Mouse (Mus musculus): ENCODE measurements around the gene Mrpl1. TPM values are rescaled to one million over a fixed set of nuclear protein-coding genes. Genes with fewer than 3 reads are reported as not detected.

Mrpl1 gene
- polyA plus RNA-seq, 2 experiments, result 11.4 to 17.5 TPM

GRCm38 (mm10) chr5:96201462-96202154, 7.7 kb upstream of the Mrpl1 start:
- no peak overlapping the region for H3K27ac ChIP-seq (replicated peaks; ENCODE audit: low read depth, low read length)
- no peaks in the 10 kb centered on the region for H3K9me3 ChIP-seq (ENCODE audit: control insufficient read depth, low read length)
- 67% methylated on average over 10 of the region's 10 CpGs for WGBS
- no peak overlapping the region for H3K9ac ChIP-seq (ENCODE audit: low read depth, low read length, severe bottlenecking)
- ATAC-seq (ENCODE audit: low FRiP score, low read depth) (no peak), DNase-seq (ENCODE audit: low spot score) (no peak)
- H3K27me3 ChIP-seq (ENCODE audit: control insufficient read depth, insufficient read depth, low read length), result no peaks in the 10 kb centered on the region
- H3K4me2 ChIP-seq (replicated peaks; ENCODE audit: low read depth, low read length, severe bottlenecking), result no peak overlapping the region
- no peak for TF ChIP-seq POLR2A (IDR thresholded peaks at IDR 0.05; ENCODE audit: borderline replicate concordance, extremely low read depth, insufficient read depth, insufficient read length)
- H3K4me1 ChIP-seq (ENCODE audit: control insufficient read depth, insufficient read depth, low read length), result no peaks in the 10 kb centered on the region
- no peak overlapping the region for H3K4me3 ChIP-seq (replicated peaks; ENCODE audit: low read length)
- no peaks in the 10 kb centered on the region for H3K36me3 ChIP-seq (ENCODE audit: control insufficient read depth, insufficient read depth, low read length)

DNA sequence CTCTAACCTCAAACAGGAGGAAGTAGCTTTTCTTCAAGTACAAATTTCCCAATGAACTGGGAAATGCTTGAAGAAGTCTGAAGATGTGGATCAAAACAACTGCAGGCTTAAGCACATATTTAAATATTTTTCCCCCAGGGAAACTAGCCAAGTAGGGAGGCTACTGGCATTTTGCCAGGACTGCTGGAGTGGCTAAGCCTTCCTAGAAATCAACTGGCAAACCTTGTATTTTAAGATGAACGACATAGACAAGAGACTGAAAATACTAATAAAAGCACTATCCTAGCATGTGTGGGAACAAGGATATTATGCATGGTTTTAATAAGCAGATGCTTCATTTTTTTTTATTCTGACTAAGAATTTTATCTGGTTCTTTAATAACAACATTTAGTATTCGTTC, 2.4 kb upstream of the Mrpl1 start:
- Histone ChIP-seq H3K4me1 (ENCODE audit: control insufficient read depth, insufficient read depth, low read length) (peaks cover 8% of the 10 kb centered on the region; the same call in 1 of the 2 replicates), H3K36me3 (ENCODE audit: control insufficient read depth, insufficient read depth, low read length) (no peaks in the 10 kb centered on the region), H3K27ac (replicated peaks; ENCODE audit: low read depth, low read length) (no peak overlapping the region), H3K9ac (ENCODE audit: low read depth, low read length, severe bottlenecking) (no peak overlapping the region), H3K4me3 (replicated peaks; ENCODE audit: low read length) (no peak overlapping the region), H3K27me3 (ENCODE audit: control insufficient read depth, insufficient read depth, low read length) (no peaks in the 10 kb centered on the region), H3K9me3 (ENCODE audit: control insufficient read depth, low read length) (no peaks in the 10 kb centered on the region), H3K4me2 (replicated peaks; ENCODE audit: low read depth, low read length, severe bottlenecking) (no peak overlapping the region)
- ATAC-seq (ENCODE audit: low FRiP score, low read depth) (no peak), DNase-seq (ENCODE audit: low spot score) (peak; percentile 44)
- WGBS, result 42% methylated on average over 2 of the region's 2 CpGs
- no peak for TF ChIP-seq POLR2A (IDR thresholded peaks at IDR 0.05; ENCODE audit: borderline replicate concordance, extremely low read depth, insufficient read depth, insufficient read length)

DNA sequence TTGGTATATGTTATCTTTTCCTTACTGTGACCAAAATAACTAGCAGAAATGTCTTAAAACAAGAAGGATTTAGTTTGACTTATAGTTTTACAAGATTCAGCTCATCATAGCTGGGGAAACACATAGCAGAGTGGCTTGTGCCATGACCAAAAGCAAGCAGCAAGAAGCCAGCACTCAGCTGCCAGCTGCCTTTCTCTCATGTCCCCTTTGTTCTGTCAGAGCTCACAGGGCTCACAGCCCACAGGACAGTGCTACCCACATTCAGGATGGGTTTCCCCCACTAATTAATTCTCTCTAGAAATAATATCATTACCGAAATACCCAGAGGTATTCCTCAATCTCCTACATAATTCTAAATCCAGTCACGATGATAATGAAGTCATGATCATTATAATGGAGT, 1.8 kb upstream of the Mrpl1 start:
- 90% methylated on average over 2 of the region's 2 CpGs for WGBS
- H3K9ac ChIP-seq (ENCODE audit: low read depth, low read length, severe bottlenecking), result no peak overlapping the region
- DNase-seq (ENCODE audit: low spot score) (no peak), ATAC-seq (ENCODE audit: low FRiP score, low read depth) (no peak)
- H3K4me1 ChIP-seq (ENCODE audit: control insufficient read depth, insufficient read depth, low read length), result peaks cover 8% of the 10 kb centered on the region; the same call in 1 of the 2 replicates
- no peak overlapping the region for H3K27ac ChIP-seq (replicated peaks; ENCODE audit: low read depth, low read length)
- H3K27me3 ChIP-seq (ENCODE audit: control insufficient read depth, insufficient read depth, low read length), result no peaks in the 10 kb centered on the region
- H3K4me3 ChIP-seq (replicated peaks; ENCODE audit: low read length), result no peak overlapping the region
- no peak overlapping the region for H3K4me2 ChIP-seq (replicated peaks; ENCODE audit: low read depth, low read length, severe bottlenecking)
- TF ChIP-seq POLR2A (IDR thresholded peaks at IDR 0.05; ENCODE audit: borderline replicate concordance, extremely low read depth, insufficient read depth, insufficient read length), result no peak
- H3K9me3 ChIP-seq (ENCODE audit: control insufficient read depth, low read length), result no peaks in the 10 kb centered on the region
- no peaks in the 10 kb centered on the region for H3K36me3 ChIP-seq (ENCODE audit: control insufficient read depth, insufficient read depth, low read length)

DNA sequence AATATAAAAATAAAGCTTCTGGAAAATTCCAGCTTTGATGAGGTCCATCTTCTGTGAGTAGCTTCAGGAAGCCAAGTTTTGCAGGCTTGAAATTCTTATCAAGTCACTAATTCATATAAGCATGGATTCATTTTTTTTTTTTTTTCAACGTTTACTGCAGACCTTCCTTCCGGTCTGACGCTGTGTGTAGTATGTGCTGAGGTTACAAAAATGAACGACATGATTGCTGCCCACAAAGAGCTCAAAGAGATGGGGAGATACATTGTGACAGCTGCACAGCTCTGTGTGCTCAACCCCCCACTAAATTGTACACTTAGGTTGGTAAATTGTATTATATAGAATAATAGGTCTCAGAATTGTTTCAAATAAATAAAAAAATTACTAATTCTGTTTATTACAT, 750 bp upstream of the Mrpl1 start:
- no peak overlapping the region for H3K4me2 ChIP-seq (replicated peaks; ENCODE audit: low read depth, low read length, severe bottlenecking)
- no peak overlapping the region for H3K9ac ChIP-seq (ENCODE audit: low read depth, low read length, severe bottlenecking)
- no peak overlapping the region for H3K27ac ChIP-seq (replicated peaks; ENCODE audit: low read depth, low read length)
- H3K4me1 ChIP-seq (ENCODE audit: control insufficient read depth, insufficient read depth, low read length), result peaks cover 8% of the 10 kb centered on the region; the same call in 1 of the 2 replicates
- DNase-seq (ENCODE audit: low spot score), result no peak
- H3K9me3 ChIP-seq (ENCODE audit: control insufficient read depth, low read length), result no peaks in the 10 kb centered on the region
- H3K27me3 ChIP-seq (ENCODE audit: control insufficient read depth, insufficient read depth, low read length), result no peaks in the 10 kb centered on the region
- no peaks in the 10 kb centered on the region for H3K36me3 ChIP-seq (ENCODE audit: control insufficient read depth, insufficient read depth, low read length)
- no peak overlapping the region for H3K4me3 ChIP-seq (replicated peaks; ENCODE audit: low read length)
- ATAC-seq (ENCODE audit: low FRiP score, low read depth), result no peak
- WGBS, result 65% methylated on average over 4 of the region's 4 CpGs
- no peak for TF ChIP-seq POLR2A (IDR thresholded peaks at IDR 0.05; ENCODE audit: borderline replicate concordance, extremely low read depth, insufficient read depth, insufficient read length)

- Histone ChIP-seq H3K27ac (replicated peaks; ENCODE audit: low read depth, low read length) (peak overlapping the region; percentile 63), H3K4me3 (replicated peaks; ENCODE audit: low read length) (peak overlapping the region; percentile 62), H3K4me2 (replicated peaks; ENCODE audit: low read depth, low read length, severe bottlenecking) (peak overlapping the region; percentile 66), H3K27me3 (ENCODE audit: control insufficient read depth, insufficient read depth, low read length) (no peaks in the 10 kb centered on the region), H3K9ac (ENCODE audit: low read depth, low read length, severe bottlenecking) (peak overlapping the region; percentile 68), H3K4me1 (ENCODE audit: control insufficient read depth, insufficient read depth, low read length) (peaks cover 8% of the 10 kb centered on the region; the same call in 1 of the 2 replicates), H3K9me3 (ENCODE audit: control insufficient read depth, low read length) (no peaks in the 10 kb centered on the region), H3K36me3 (ENCODE audit: control insufficient read depth, insufficient read depth, low read length) (peaks cover 6% of the 10 kb centered on the region; the same call in 1 of the 2 replicates)
- peak; percentile 93; the same call in 1 of the 2 replicates for TF ChIP-seq POLR2A (IDR thresholded peaks at IDR 0.05; ENCODE audit: borderline replicate concordance, extremely low read depth, insufficient read depth, insufficient read length)
- DNase-seq (ENCODE audit: low spot score) (peak; percentile 94), ATAC-seq (ENCODE audit: low FRiP score, low read depth) (peak; percentile 95)
- under 1% methylated on average over 35 of the region's 35 CpGs for WGBS
Measured at GRCm38 (mm10) chr5:96209916-96210583, 757 bp downstream of the Mrpl1 start.
